Mouse (Mus musculus): ENCODE data around the gene Samhd1. TPM values are rescaled to one million over a fixed set of nuclear protein-coding genes. Genes with fewer than 3 reads are reported as not detected.

Gene Samhd1
- polyA plus RNA-seq, 1 experiment from 2014 or later, result 27.1 TPM

- Histone ChIP-seq H3K4me2 (replicated peaks; ENCODE audit: low read depth, low read length) (no peak overlapping the region), H3K9me3 (ENCODE audit: low read length) (no peaks in the 10 kb centered on the region), H3K27me3 (ENCODE audit: insufficient read depth, low read length) (no peaks in the 10 kb centered on the region), H3K27ac (ENCODE audit: low read length) (peak overlapping the region; percentile 71), H3K4me3 (ENCODE audit: low read length) (no peak overlapping the region), H3K36me3 (ENCODE audit: insufficient read depth, low read length) (peaks cover 12% of the 10 kb centered on the region; the same call in 1 of the 2 replicates), H3K4me1 (ENCODE audit: insufficient read depth, low read length) (peaks cover 78% of the 10 kb centered on the region), H3K9ac (replicated peaks; ENCODE audit: low read length) (peak overlapping the region; percentile 47)
- ATAC-seq (ENCODE audit: low FRiP score, low TSS enrichment), result no peak
- WGBS, result 14% methylated on average over 3 of the region's 3 CpGs
These were observed 65.2 kb downstream of the Samhd1 start for GRCm38 (mm10) chr2:157069755-157070315.

DNA sequence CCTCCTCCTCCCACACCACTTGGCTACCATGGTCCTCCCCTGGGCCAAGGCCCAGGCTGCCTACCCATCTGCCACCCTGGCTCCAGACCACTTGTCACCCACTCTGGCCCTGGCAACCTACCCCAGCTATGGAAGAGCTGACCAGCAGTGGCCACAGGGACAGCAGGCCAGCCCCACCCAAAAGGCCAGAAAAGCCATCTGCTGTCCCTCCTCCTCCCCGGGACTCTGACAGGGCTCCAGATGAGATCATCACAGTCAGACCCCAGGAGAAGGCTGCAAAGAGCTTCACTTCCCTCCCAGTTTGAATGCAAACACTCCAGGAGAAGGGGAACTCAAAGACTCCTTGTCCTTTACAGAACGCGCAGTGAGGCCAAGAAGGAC is 65.7 kb downstream of the Samhd1 start:
- Histone ChIP-seq H3K4me1 (ENCODE audit: insufficient read depth, low read length) (peaks cover 78% of the 10 kb centered on the region), H3K9ac (replicated peaks; ENCODE audit: low read length) (peak overlapping the region; percentile 47), H3K36me3 (ENCODE audit: insufficient read depth, low read length) (peaks cover 14% of the 10 kb centered on the region; the same call in 1 of the 2 replicates), H3K9me3 (ENCODE audit: low read length) (no peaks in the 10 kb centered on the region), H3K4me3 (ENCODE audit: low read length) (no peak overlapping the region), H3K27me3 (ENCODE audit: insufficient read depth, low read length) (no peaks in the 10 kb centered on the region), H3K27ac (ENCODE audit: low read length) (peak overlapping the region; percentile 71), H3K4me2 (replicated peaks; ENCODE audit: low read depth, low read length) (no peak overlapping the region)
- 47% methylated on average over 3 of the region's 3 CpGs for WGBS
- ATAC-seq (ENCODE audit: low FRiP score, low TSS enrichment), result no peak

GRCm38 (mm10) chr2:157068701-157069354 is 66.2 kb downstream of the Samhd1 start:
- no peak for ATAC-seq (ENCODE audit: low FRiP score, low TSS enrichment)
- no peaks in the 10 kb centered on the region for H3K9me3 ChIP-seq (ENCODE audit: low read length)
- H3K27me3 ChIP-seq (ENCODE audit: insufficient read depth, low read length), result no peaks in the 10 kb centered on the region
- H3K4me1 ChIP-seq (ENCODE audit: insufficient read depth, low read length), result peaks cover 77% of the 10 kb centered on the region
- H3K4me2 ChIP-seq (replicated peaks; ENCODE audit: low read depth, low read length), result no peak overlapping the region
- no peak overlapping the region for H3K4me3 ChIP-seq (ENCODE audit: low read length)
- peak overlapping the region; percentile 71 for H3K27ac ChIP-seq (ENCODE audit: low read length)
- no peak overlapping the region for H3K9ac ChIP-seq (replicated peaks; ENCODE audit: low read length)
- WGBS, result 60% methylated on average over 14 of the region's 14 CpGs
- peaks cover 9% of the 10 kb centered on the region; the same call in 1 of the 2 replicates for H3K36me3 ChIP-seq (ENCODE audit: insufficient read depth, low read length)

DNA sequence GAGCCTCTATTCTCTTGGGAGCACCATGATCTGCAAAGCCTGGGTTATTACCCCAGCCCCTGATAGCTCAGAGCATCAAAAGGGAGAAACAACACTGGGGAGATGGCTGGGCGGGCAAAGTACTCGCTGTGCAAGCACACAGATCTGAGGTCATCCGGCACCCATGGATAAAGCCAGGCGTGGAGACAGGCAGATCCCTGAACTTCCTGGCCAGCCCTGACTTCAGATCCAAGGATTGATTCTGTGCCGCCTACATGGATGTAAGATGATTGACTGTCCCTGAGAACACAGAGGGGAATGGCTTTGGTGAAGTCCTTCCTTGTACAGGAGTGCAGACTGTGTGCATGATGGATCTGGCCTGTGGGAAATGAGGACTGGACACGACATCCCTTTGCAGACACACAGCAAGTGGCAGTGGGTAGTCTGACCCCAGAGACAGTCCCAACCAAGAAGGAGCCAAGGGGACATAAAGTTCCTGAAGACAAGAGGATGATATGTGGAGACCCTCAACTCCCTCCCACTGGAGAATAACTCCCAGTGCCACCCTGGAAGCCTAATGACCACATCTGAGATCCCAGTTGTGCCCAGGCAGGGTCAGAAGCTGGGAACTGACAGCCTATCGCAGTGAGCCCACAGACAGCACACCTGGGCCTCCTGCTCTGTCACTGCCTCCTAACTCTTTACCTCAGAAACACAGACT is 68.2 kb downstream of the Samhd1 start:
- 79% methylated on average over 7 of the region's 7 CpGs for WGBS
- no peak overlapping the region for H3K4me3 ChIP-seq (ENCODE audit: low read length)
- 0 out of 2 replicates have a peak, but pooled peaks cover 2% of the 10 kb centered on the region for H3K36me3 ChIP-seq (ENCODE audit: insufficient read depth, low read length)
- H3K9me3 ChIP-seq (ENCODE audit: low read length), result no peaks in the 10 kb centered on the region
- no peak for ATAC-seq (ENCODE audit: low FRiP score, low TSS enrichment)
- no peaks in the 10 kb centered on the region for H3K27me3 ChIP-seq (ENCODE audit: insufficient read depth, low read length)
- no peak overlapping the region for H3K9ac ChIP-seq (replicated peaks; ENCODE audit: low read length)
- H3K4me2 ChIP-seq (replicated peaks; ENCODE audit: low read depth, low read length), result no peak overlapping the region
- H3K27ac ChIP-seq (ENCODE audit: low read length), result no peak overlapping the region
- peaks cover 68% of the 10 kb centered on the region for H3K4me1 ChIP-seq (ENCODE audit: insufficient read depth, low read length)

- 65% methylated on average over 7 of the region's 7 CpGs for WGBS
- Histone ChIP-seq H3K4me2 (replicated peaks; ENCODE audit: low read depth, low read length) (no peak overlapping the region), H3K36me3 (ENCODE audit: insufficient read depth, low read length) (0 out of 2 replicates have a peak, but pooled peaks cover 2% of the 10 kb centered on the region), H3K4me3 (ENCODE audit: low read length) (no peak overlapping the region), H3K27me3 (ENCODE audit: insufficient read depth, low read length) (no peaks in the 10 kb centered on the region), H3K27ac (ENCODE audit: low read length) (peak overlapping the region; percentile 61), H3K4me1 (ENCODE audit: insufficient read depth, low read length) (peaks cover 58% of the 10 kb centered on the region), H3K9me3 (ENCODE audit: low read length) (no peaks in the 10 kb centered on the region), H3K9ac (replicated peaks; ENCODE audit: low read length) (0 out of 2 replicates have a peak overlapping the region, but pooled peaks have one; percentile 35)
- no peak for ATAC-seq (ENCODE audit: low FRiP score, low TSS enrichment)
These were observed 69.2 kb downstream of the Samhd1 start for GRCm38 (mm10) chr2:157065879-157066226.

DNA sequence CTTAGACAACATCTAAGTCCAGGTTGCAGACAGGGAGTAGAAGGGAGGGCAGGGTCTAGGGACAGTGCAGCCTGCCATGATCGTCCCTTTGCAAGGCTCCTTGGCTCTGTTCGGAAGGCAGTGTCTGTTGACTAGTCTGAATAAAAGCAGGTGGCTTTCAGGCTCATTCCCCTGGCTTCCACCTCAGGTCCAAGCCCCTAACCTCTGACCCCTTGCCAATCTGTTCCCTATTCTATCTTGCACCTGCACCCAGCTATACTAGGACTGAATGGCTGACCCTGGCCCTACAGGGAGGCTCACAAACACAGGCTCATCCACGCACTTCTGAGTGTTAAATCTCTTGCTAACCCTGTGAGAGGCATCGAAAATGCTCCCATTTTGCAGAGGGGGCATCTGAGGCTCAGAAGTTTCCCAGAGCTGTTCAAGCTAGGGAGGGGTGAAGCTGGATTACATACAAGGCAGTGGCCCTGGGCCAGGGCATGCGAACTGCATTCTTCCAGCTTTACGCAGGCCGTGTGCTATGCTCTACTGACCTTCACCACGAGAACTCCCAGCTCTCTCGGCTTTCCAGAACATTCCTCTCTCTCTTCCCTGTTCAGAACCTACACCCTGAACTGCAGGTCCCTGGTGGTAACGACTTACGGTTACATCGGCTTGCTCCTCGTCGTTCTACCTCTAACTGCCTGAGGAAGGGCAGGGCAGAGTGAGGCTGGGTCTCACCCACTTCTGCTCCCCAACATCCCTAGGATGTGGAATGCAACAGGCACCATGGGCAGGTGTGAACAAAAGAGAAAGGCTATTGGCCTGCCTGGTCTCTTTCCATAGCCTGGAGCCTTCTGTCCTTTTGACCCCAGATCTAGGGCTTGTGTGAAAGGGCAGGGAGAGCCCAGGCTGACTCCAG is 69.8 kb downstream of the Samhd1 start:
- 63% methylated on average over 14 of the region's 14 CpGs for WGBS
- H3K27me3 ChIP-seq (ENCODE audit: insufficient read depth, low read length), result no peaks in the 10 kb centered on the region
- H3K36me3 ChIP-seq (ENCODE audit: insufficient read depth, low read length), result 0 out of 2 replicates have a peak, but pooled peaks cover 2% of the 10 kb centered on the region
- no peak for ATAC-seq (ENCODE audit: low FRiP score, low TSS enrichment)
- H3K9ac ChIP-seq (replicated peaks; ENCODE audit: low read length), result 0 out of 2 replicates have a peak overlapping the region, but pooled peaks have one; percentile 35
- peaks cover 52% of the 10 kb centered on the region for H3K4me1 ChIP-seq (ENCODE audit: insufficient read depth, low read length)
- no peak overlapping the region for H3K4me3 ChIP-seq (ENCODE audit: low read length)
- H3K27ac ChIP-seq (ENCODE audit: low read length), result peak overlapping the region; percentile 61
- H3K4me2 ChIP-seq (replicated peaks; ENCODE audit: low read depth, low read length), result no peak overlapping the region
- no peaks in the 10 kb centered on the region for H3K9me3 ChIP-seq (ENCODE audit: low read length)

DNA sequence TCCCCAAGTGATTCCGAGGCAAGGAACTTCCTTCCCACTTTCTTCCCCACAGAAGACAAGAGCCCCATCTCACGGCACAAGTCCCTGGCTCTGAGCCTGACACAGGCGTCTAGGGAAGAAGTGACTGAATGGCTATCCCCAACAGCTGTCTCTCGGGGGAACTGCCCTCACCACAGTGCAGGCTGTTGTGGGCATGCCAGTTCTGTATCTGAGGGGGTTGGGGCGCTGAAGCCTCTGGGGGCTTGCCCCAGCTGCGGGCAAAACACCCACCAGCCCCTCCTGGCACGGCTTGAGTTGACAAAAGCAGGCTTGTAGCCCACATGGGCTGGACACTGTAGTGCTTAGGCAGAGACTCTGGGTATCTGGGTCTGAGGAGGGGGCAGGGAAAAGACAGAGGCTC is 70.9 kb downstream of the Samhd1 start:
- WGBS, result 77% methylated on average over 7 of the region's 7 CpGs
- no peaks in the 10 kb centered on the region for H3K27me3 ChIP-seq (ENCODE audit: insufficient read depth, low read length)
- no peak for ATAC-seq (ENCODE audit: low FRiP score, low TSS enrichment)
- H3K27ac ChIP-seq (ENCODE audit: low read length), result no peak overlapping the region
- peak overlapping the region; percentile 40; the same call in 1 of the 2 replicates for H3K9ac ChIP-seq (replicated peaks; ENCODE audit: low read length)
- H3K4me1 ChIP-seq (ENCODE audit: insufficient read depth, low read length), result peaks cover 49% of the 10 kb centered on the region
- H3K4me3 ChIP-seq (ENCODE audit: low read length), result no peak overlapping the region
- no peak overlapping the region for H3K4me2 ChIP-seq (replicated peaks; ENCODE audit: low read depth, low read length)
- H3K36me3 ChIP-seq (ENCODE audit: insufficient read depth, low read length), result peaks cover 9% of the 10 kb centered on the region; the same call in 1 of the 2 replicates
- H3K9me3 ChIP-seq (ENCODE audit: low read length), result no peaks in the 10 kb centered on the region

GRCm38 (mm10) chr2:157063241-157063700 is 71.8 kb downstream of the Samhd1 start:
- peaks cover 9% of the 10 kb centered on the region; the same call in 1 of the 2 replicates for H3K36me3 ChIP-seq (ENCODE audit: insufficient read depth, low read length)

More at GRCm38 (mm10) chr2:157063241-157063700, 71.8 kb downstream of the Samhd1 start:
- no peak for ATAC-seq (ENCODE audit: low FRiP score, low TSS enrichment)
- peaks cover 51% of the 10 kb centered on the region for H3K4me1 ChIP-seq (ENCODE audit: insufficient read depth, low read length)
- no peak overlapping the region for H3K9ac ChIP-seq (replicated peaks; ENCODE audit: low read length)
- H3K27me3 ChIP-seq (ENCODE audit: insufficient read depth, low read length), result no peaks in the 10 kb centered on the region
- no peak overlapping the region for H3K4me2 ChIP-seq (replicated peaks; ENCODE audit: low read depth, low read length)
- 67% methylated on average over 4 of the region's 4 CpGs for WGBS
- H3K9me3 ChIP-seq (ENCODE audit: low read length), result no peaks in the 10 kb centered on the region
- 0 out of 2 replicates have a peak overlapping the region, but pooled peaks have one; percentile 4 for H3K27ac ChIP-seq (ENCODE audit: low read length)
- H3K4me3 ChIP-seq (ENCODE audit: low read length), result no peak overlapping the region

Measured in kidney, embryonic 16.5 days (tissue).